Mouse (Mus musculus): ENCODE data around the gene Nsmce4a. TPM values are rescaled to one million over a fixed set of nuclear protein-coding genes. Genes with fewer than 3 reads are reported as not detected.

The Nsmce4a gene
- polyA plus RNA-seq (2015; fragmentation: Nextera tagmentation; extraction: Ambion mirVana): 141 and 149 TPM in 2 replicates

GRCm38 (mm10) chr7:130572821-130573220 lies at the start of gene Nsmce4a:
Nsmce4a (minus strand) TSS chr7:130573118.

GRCm38 (mm10) chr7:130577388-130578003 lies 4.6 kb upstream of the Nsmce4a start, which contains the start of gene Tacc2:
Tacc2 (plus strand) TSS chr7:130577438.

DNA sequence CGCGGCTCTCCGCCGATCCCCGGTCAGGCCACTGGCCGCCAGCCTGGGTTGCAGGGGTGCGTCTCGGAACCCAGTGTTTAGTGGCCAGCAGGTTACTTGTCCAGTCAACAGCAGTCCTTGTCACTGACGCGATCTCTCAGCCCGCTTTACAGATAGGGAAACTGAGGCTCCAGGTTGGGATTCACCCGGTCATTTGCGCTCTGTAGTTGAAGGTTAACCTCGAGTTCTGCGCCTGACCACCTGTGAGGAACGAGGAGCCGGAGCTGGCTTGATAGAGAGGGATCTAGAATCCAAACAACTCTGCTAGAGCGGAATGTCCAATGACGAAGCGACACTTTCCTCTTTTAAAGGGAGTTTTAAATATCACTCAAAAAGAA lies 52.9 kb downstream of the Nsmce4a start, which contains the start of gene Ate1:
TSS of gene Ate1 (minus strand) at position 321 of the 377 bp plus-strand sequence.

Other genes with a start within 250 kb of the Nsmce4a start
- 44.5 and 49.2 TPM in 2 replicates for gene Ate1, start 52.7 kb downstream of the Nsmce4a start, polyA plus RNA-seq (2015; fragmentation: Nextera tagmentation; extraction: Ambion mirVana)
- gene Tacc2, start 4.3 kb upstream of the Nsmce4a start, polyA plus RNA-seq (2015; fragmentation: Nextera tagmentation; extraction: Ambion mirVana): 2.8 and 3.0 TPM in 2 replicates
- gene Btbd16, start 201.0 kb upstream of the Nsmce4a start, polyA plus RNA-seq (2015; fragmentation: Nextera tagmentation; extraction: Ambion mirVana): not detected in 2 replicates